Mouse (Mus musculus): ENCODE results near the gene BC037034. TPM values are rescaled to one million over a fixed set of nuclear protein-coding genes. Genes with fewer than 3 reads are reported as not detected.
A peak's percentile ranks its signal among the peaks of the same experiment; 100 is the strongest.
"Not testable (repeated sequence)": the region's sequence is repeated elsewhere in the genome, so short reads cannot be mapped to it uniquely, and the experiment has no call there.

Gene BC037034
- polyA plus RNA-seq, 1 experiment from 2014 or later, result 4.3 TPM

DNA sequence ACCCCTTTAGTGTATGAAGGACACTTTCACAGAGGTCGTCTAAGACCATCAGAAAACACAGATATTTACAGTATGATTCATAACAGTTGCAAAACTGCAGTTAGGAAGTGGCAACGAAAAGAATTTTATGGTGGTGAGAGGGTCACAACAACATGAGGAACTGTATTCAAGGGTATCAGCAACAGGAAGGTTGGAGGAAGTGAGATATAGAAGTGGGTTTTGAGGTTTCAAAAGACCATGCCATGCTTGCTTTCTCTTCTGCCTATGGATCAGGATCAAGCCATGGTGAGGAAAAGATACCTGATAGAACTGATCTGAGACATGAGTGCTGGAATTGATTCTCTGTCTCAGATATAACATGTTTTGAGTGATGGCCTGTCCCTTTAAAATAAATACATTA, 36.5 kb downstream of the BC037034 start:
- no peak for TF ChIP-seq CTCF (IDR thresholded peaks at IDR 0.05; ENCODE audit: low read depth)
- H3K9me3 ChIP-seq (replicated peaks; ENCODE audit: low read length), result no peaks in the 10 kb centered on the region
- no peaks in the 10 kb centered on the region for H3K36me3 ChIP-seq (ENCODE audit: insufficient read depth, low read length)
- no peak for ATAC-seq (replicated peaks; ENCODE audit: low FRiP score, low read depth)
- WGBS, result 72% methylated on average over 2 of the region's 2 CpGs
- no peak overlapping the region for H3K27ac ChIP-seq
- H3K9ac ChIP-seq (ENCODE audit: low read depth, low read length), result no peak overlapping the region
- no peak for DNase-seq (ENCODE audit: low spot score)
- no peak overlapping the region for H3K4me3 ChIP-seq (replicated peaks; ENCODE audit: low read depth, low read length)
- H3K4me2 ChIP-seq (ENCODE audit: low read length), result no peak overlapping the region
- H3K4me1 ChIP-seq (replicated peaks; ENCODE audit: insufficient read depth, low read length), result no peaks in the 10 kb centered on the region
- H3K27me3 ChIP-seq (ENCODE audit: insufficient read depth, low read length), result no peaks in the 10 kb centered on the region

DNA sequence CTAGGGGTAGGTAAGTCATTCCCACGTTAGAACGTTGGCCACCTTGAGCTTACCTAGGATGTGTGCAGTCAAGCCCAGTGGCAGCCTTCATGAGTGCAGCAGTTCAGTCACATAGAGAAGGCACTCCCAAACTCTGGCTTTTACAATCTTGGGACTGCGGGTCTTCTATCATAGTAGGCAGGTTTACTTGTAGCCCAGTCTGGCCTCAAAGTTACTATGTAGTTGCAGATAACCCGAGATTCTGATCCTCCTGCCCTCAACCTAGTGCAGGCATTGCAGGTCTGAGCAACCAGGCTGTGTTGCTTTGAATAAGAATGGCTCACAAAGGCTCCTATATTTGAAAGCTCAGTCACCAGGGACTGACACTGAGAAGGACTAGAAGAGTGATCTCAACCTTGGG, 37.3 kb downstream of the BC037034 start:
- WGBS, result 80% methylated on average over 4 of the region's 4 CpGs
- no peaks in the 10 kb centered on the region for H3K27me3 ChIP-seq (ENCODE audit: insufficient read depth, low read length)
- DNase-seq (ENCODE audit: low spot score) (no peak), ATAC-seq (replicated peaks; ENCODE audit: low FRiP score, low read depth) (no peak)
- H3K4me1 ChIP-seq (replicated peaks; ENCODE audit: insufficient read depth, low read length), result no peaks in the 10 kb centered on the region
- H3K27ac ChIP-seq, result no peak overlapping the region
- no peak overlapping the region for H3K4me3 ChIP-seq (replicated peaks; ENCODE audit: low read depth, low read length)
- no peak overlapping the region for H3K4me2 ChIP-seq (ENCODE audit: low read length)
- no peak for TF ChIP-seq CTCF (IDR thresholded peaks at IDR 0.05; ENCODE audit: low read depth)
- H3K36me3 ChIP-seq (ENCODE audit: insufficient read depth, low read length), result no peaks in the 10 kb centered on the region
- no peaks in the 10 kb centered on the region for H3K9me3 ChIP-seq (replicated peaks; ENCODE audit: low read length)
- no peak overlapping the region for H3K9ac ChIP-seq (ENCODE audit: low read depth, low read length)

DNA sequence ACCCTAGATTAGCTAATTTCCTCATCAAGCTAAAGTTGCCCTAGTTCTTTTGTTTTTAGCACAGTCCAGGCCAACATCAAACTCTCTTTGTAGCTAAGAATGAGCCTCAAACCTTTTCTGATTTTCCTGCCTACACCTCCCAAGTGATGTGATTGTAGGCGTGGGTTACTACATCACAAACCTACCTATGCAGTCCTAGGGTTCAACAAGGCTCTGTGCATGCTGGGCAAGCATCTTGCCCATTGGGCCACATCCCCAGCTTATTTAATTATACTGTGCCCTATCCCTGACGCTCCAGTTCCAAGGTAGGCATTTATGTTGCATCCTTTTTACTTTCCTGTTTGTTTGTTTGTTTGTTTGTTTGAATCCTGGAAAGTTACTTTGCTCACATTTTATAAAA, 38.1 kb downstream of the BC037034 start, which contains the start of gene Nxpe5:
Nxpe5 (plus strand) TSS at position 199 of the 400 bp plus-strand sequence.
- Histone ChIP-seq H3K27ac (no peak within 1 kb of the TSS), H3K4me1 (replicated peaks; ENCODE audit: insufficient read depth, low read length) (no peaks in the 10 kb centered on the region), H3K4me2 (ENCODE audit: low read length) (no peak within 1 kb of the TSS), H3K27me3 (ENCODE audit: insufficient read depth, low read length) (no peaks in the 10 kb centered on the region), H3K9ac (ENCODE audit: low read depth, low read length) (no peak within 1 kb of the TSS), H3K36me3 (ENCODE audit: insufficient read depth, low read length) (no peaks in the 10 kb centered on the region), H3K9me3 (replicated peaks; ENCODE audit: low read length) (no peaks in the 10 kb centered on the region), H3K4me3 (replicated peaks; ENCODE audit: low read depth, low read length) (no peak within 1 kb of the TSS)
- WGBS, result 65% methylated on average over 2 of the region's 2 CpGs
- no peak for DNase-seq (ENCODE audit: low spot score)
- ATAC-seq (replicated peaks; ENCODE audit: low FRiP score, low read depth), result no peak
- TF ChIP-seq CTCF (IDR thresholded peaks at IDR 0.05; ENCODE audit: low read depth), result no peak

DNA sequence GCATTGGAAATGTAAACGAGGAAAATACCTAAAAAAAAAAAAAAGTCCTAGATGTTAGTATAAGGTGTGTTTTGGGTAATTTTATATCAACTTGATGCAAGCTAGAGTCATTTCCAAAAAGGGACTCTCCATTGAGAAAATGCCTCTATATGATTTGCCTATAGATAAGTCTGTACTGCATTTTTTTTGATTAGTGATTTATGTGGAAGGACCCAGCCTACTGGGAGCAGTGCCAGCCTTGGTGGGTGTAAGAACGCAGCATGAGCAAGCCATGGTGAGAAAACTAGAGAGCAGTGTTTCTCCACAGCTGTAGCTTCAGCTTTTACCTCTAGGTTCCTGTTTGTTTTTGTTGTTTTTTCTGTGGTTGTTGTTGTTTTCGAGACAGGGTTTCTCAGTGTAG, 40.5 kb downstream of the BC037034 start:
- Histone ChIP-seq H3K4me3 (replicated peaks; ENCODE audit: low read depth, low read length) (no peak overlapping the region), H3K9me3 (replicated peaks; ENCODE audit: low read length) (no peaks in the 10 kb centered on the region), H3K27ac (no peak overlapping the region), H3K27me3 (ENCODE audit: insufficient read depth, low read length) (no peaks in the 10 kb centered on the region), H3K4me2 (ENCODE audit: low read length) (no peak overlapping the region), H3K9ac (ENCODE audit: low read depth, low read length) (no peak overlapping the region), H3K36me3 (ENCODE audit: insufficient read depth, low read length) (no peaks in the 10 kb centered on the region), H3K4me1 (replicated peaks; ENCODE audit: insufficient read depth, low read length) (no peaks in the 10 kb centered on the region)
- DNase-seq (ENCODE audit: low spot score) (no peak), ATAC-seq (replicated peaks; ENCODE audit: low FRiP score, low read depth) (no peak)
- WGBS, result 58% methylated on average over 3 of the region's 3 CpGs
- TF ChIP-seq CTCF (IDR thresholded peaks at IDR 0.05; ENCODE audit: low read depth), result no peak

DNA sequence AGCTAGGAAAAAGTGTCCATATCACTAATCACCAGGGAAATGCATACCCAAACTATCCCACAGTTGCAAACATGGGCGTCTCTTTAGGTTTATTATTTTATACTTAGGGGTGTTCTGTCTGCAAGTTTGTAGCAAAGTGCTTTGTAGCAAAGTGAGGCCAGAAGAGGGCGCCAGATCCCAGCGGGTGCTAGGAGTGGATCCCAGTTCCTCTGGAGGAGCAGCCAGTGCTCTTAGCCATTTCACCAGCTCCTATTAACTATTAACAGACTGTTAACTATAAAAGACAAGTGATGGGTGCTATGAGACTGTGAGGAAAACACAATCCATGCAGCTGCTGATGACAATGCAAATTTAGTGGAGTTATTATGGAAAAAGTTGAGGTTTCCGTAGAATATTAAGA, 41.7 kb downstream of the BC037034 start:
- DNase-seq (ENCODE audit: low spot score) (peak; percentile 89), ATAC-seq (replicated peaks; ENCODE audit: low FRiP score, low read depth) (peak; percentile 80)
- H3K36me3 ChIP-seq (ENCODE audit: insufficient read depth, low read length), result no peaks in the 10 kb centered on the region
- no peak overlapping the region for H3K4me2 ChIP-seq (ENCODE audit: low read length)
- WGBS, result 20% methylated on average over 4 of the region's 4 CpGs
- no peak overlapping the region for H3K4me3 ChIP-seq (replicated peaks; ENCODE audit: low read depth, low read length)
- no peak overlapping the region for H3K27ac ChIP-seq
- TF ChIP-seq CTCF (IDR thresholded peaks at IDR 0.05; ENCODE audit: low read depth), result peak; percentile 93
- no peaks in the 10 kb centered on the region for H3K27me3 ChIP-seq (ENCODE audit: insufficient read depth, low read length)
- H3K9ac ChIP-seq (ENCODE audit: low read depth, low read length), result no peak overlapping the region
- no peaks in the 10 kb centered on the region for H3K4me1 ChIP-seq (replicated peaks; ENCODE audit: insufficient read depth, low read length)
- no peaks in the 10 kb centered on the region for H3K9me3 ChIP-seq (replicated peaks; ENCODE audit: low read length)

DNA sequence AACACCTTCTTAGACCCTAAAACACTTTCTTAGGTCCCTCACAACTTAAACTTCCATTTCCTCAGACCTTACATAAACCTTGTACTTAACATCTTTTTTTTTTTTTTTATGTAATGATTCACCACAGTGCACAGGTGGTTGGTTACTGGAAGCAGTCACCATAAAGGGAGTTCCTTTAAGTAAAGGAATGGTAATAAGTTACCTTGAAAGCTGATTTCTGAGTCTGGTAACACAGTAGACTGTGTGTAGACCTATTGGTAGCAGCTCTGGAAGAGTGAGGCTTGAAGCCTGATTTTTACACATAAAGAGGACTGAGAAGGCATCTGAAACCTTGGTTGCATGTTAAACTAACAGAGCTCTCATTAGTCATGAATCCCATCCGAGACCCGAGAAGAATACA, 44.0 kb downstream of the BC037034 start:
- no peak for TF ChIP-seq CTCF (IDR thresholded peaks at IDR 0.05; ENCODE audit: low read depth)
- H3K27ac ChIP-seq, result peak overlapping the region; percentile 65

DNA sequence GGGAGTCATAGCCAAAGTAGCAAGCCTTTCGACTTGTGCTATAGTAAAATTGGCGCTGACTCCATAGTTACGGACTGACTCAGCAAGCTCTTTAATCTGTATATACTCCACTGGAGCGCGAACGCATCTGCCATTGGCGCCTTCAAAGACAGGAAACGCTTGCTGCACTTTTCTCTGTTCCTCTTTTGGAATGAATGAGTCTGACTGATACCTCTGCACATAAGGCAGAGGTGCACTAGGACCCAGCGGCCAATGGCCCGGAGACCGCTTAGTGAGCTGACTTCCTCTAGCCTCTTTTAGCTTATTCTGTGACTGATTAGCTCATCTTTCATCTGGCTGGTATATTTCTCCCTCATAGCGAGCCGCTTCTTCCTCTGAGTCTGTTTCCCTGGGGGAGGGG, 47.2 kb downstream of the BC037034 start:
- H3K4me3 ChIP-seq (replicated peaks; ENCODE audit: low read depth, low read length); H3K4me1 ChIP-seq (replicated peaks; ENCODE audit: insufficient read depth, low read length); H3K9me3 ChIP-seq (replicated peaks; ENCODE audit: low read length); H3K9ac ChIP-seq (ENCODE audit: low read depth, low read length); DNase-seq (ENCODE audit: low spot score); H3K27ac ChIP-seq; H3K4me2 ChIP-seq (ENCODE audit: low read length); H3K36me3 ChIP-seq (ENCODE audit: insufficient read depth, low read length); H3K27me3 ChIP-seq (ENCODE audit: insufficient read depth, low read length); ATAC-seq (replicated peaks; ENCODE audit: low FRiP score, low read depth): not testable (repeated sequence)
- WGBS, result 96% methylated on average over 13 of the region's 13 CpGs

More for the DNA sequence above, 44.0 kb downstream of the BC037034 start:
- WGBS, result 0% methylated on average over 2 of the region's 2 CpGs
- Histone ChIP-seq H3K4me3 (replicated peaks; ENCODE audit: low read depth, low read length) (no peak overlapping the region), H3K27me3 (ENCODE audit: insufficient read depth, low read length) (no peaks in the 10 kb centered on the region), H3K4me1 (replicated peaks; ENCODE audit: insufficient read depth, low read length) (no peaks in the 10 kb centered on the region), H3K36me3 (ENCODE audit: insufficient read depth, low read length) (no peaks in the 10 kb centered on the region), H3K9me3 (replicated peaks; ENCODE audit: low read length) (no peaks in the 10 kb centered on the region), H3K4me2 (ENCODE audit: low read length) (no peak overlapping the region), H3K9ac (ENCODE audit: low read depth, low read length) (no peak overlapping the region)
- DNase-seq (ENCODE audit: low spot score) (peak; percentile 14), ATAC-seq (replicated peaks; ENCODE audit: low FRiP score, low read depth) (peak; percentile 71; the same call in 1 of the 2 replicates)

Other genes with a start within 250 kb of the BC037034 start
- gene Smok3a, start 242.8 kb downstream of the BC037034 start, polyA plus RNA-seq (2015; fragmentation: Nextera tagmentation; extraction: Ambion mirVana), result not detected in 2 replicates
- not detected in 2 replicates for gene Smok3b, start 242.6 kb downstream of the BC037034 start, polyA plus RNA-seq (2015; fragmentation: Nextera tagmentation; extraction: Ambion mirVana)
- not detected in 2 replicates for gene Smok3c, start 210.8 kb downstream of the BC037034 start, polyA plus RNA-seq (2015; fragmentation: Nextera tagmentation; extraction: Ambion mirVana)
- 17.2 and 17.8 TPM in 2 replicates for gene Zkscan1, start 178.9 kb downstream of the BC037034 start, polyA plus RNA-seq (2015; fragmentation: Nextera tagmentation; extraction: Ambion mirVana)
- 45.3 and 49.6 TPM in 2 replicates for gene Zscan21, start 147.1 kb downstream of the BC037034 start, polyA plus RNA-seq (2015; fragmentation: Nextera tagmentation; extraction: Ambion mirVana)
- 13.2 and 16.8 TPM in 2 replicates for gene Zfp113, start 108.3 kb downstream of the BC037034 start, polyA plus RNA-seq (2015; fragmentation: Nextera tagmentation; extraction: Ambion mirVana)
- 240 and 262 TPM in 2 replicates for gene Cops6, start 103.0 kb downstream of the BC037034 start, polyA plus RNA-seq (2015; fragmentation: Nextera tagmentation; extraction: Ambion mirVana)
- gene Ap4m1, start 92.0 kb downstream of the BC037034 start, polyA plus RNA-seq (2015; fragmentation: Nextera tagmentation; extraction: Ambion mirVana), result 13.0 and 13.1 TPM in 2 replicates
- gene Mcm7, start 91.6 kb downstream of the BC037034 start, polyA plus RNA-seq (2015; fragmentation: Nextera tagmentation; extraction: Ambion mirVana), result 119 and 136 TPM in 2 replicates
- 49.8 and 54.8 TPM in 2 replicates for gene Taf6, start 76.6 kb downstream of the BC037034 start, polyA plus RNA-seq (2015; fragmentation: Nextera tagmentation; extraction: Ambion mirVana)
- gene Cnpy4, start 76.5 kb downstream of the BC037034 start, polyA plus RNA-seq (2015; fragmentation: Nextera tagmentation; extraction: Ambion mirVana), result 42.2 and 43.9 TPM in 2 replicates
- gene Mblac1, start 69.7 kb downstream of the BC037034 start, polyA plus RNA-seq (2015; fragmentation: Nextera tagmentation; extraction: Ambion mirVana), result 11.4 and 12.8 TPM in 2 replicates
- 0.22 and 0.36 TPM in 2 replicates for gene Nxpe5, start 38.1 kb downstream of the BC037034 start, polyA plus RNA-seq (2015; fragmentation: Nextera tagmentation; extraction: Ambion mirVana)
- 77.6 and 87.0 TPM in 2 replicates for gene Lamtor4, start 8.6 kb downstream of the BC037034 start, polyA plus RNA-seq (2015; fragmentation: Nextera tagmentation; extraction: Ambion mirVana)
- 0.86 and 1.5 TPM in 2 replicates for gene Gal3st4, start 8.8 kb upstream of the BC037034 start, polyA plus RNA-seq (2015; fragmentation: Nextera tagmentation; extraction: Ambion mirVana)
- gene Gm43720, start 15.9 kb upstream of the BC037034 start, polyA plus RNA-seq (2015; fragmentation: Nextera tagmentation; extraction: Ambion mirVana), result 0.06 and 0.16 TPM in 2 replicates
- gene Gpc2, start 16.0 kb upstream of the BC037034 start, polyA plus RNA-seq (2015; fragmentation: Nextera tagmentation; extraction: Ambion mirVana), result 8.1 and 9.1 TPM in 2 replicates
- gene Stag3, start 16.2 kb upstream of the BC037034 start, polyA plus RNA-seq (2015; fragmentation: Nextera tagmentation; extraction: Ambion mirVana), result 1.7 and 1.8 TPM in 2 replicates
- 0.13 TPM in 1 of 2 replicates, not detected in the other for gene Pvrig, start 77.9 kb upstream of the BC037034 start, polyA plus RNA-seq (2015; fragmentation: Nextera tagmentation; extraction: Ambion mirVana)
- 24.0 and 25.3 TPM in 2 replicates for gene Zfp157, start 177.4 kb upstream of the BC037034 start, polyA plus RNA-seq (2015; fragmentation: Nextera tagmentation; extraction: Ambion mirVana)